Mouse (Mus musculus) olfactory bulb, adult 2 months (tissue): ENCODE measurements around the gene Lipc.

Source experiments
- CTCF ChIP-seq: fragments of 200-500 bp; IDR thresholded peaks from 2 replicates; pipeline ENCODE4 v1.5.1; 2012; ENCODE audit warnings: low read depth, mild to moderate bottlenecking, low read length, moderate library complexity; ENCODE audit not compliant: insufficient read depth
- POLR2A ChIP-seq: fragments of 200-500 bp; IDR thresholded peaks from 2 replicates; pipeline ENCODE4 v1.6.1; 2012; ENCODE audit warnings: mild to moderate bottlenecking, low read depth, low read length, moderate library complexity; ENCODE audit not compliant: insufficient read depth

- TF ChIP-seq CTCF (no peak), POLR2A (no peak)
Measured at GRCm38 (mm10) chr9:70993326-70993725, 41.3 kb upstream of the Lipc start.
